Mouse (Mus musculus): ENCODE data around the gene Iqschfp. TPM values are rescaled to one million over a fixed set of nuclear protein-coding genes. Genes with fewer than 3 reads are reported as not detected.

The Iqschfp gene
- polyA plus RNA-seq, 1 experiment from 2014 or later, result not detected

- WGBS, result 91% methylated on average over 12 of the region's 12 CpGs
- Histone ChIP-seq H3K27me3 (no peaks in the 10 kb centered on the region), H3K27ac (no peak overlapping the region), H3K36me3 (no peaks in the 10 kb centered on the region), H3K4me3 (no peak overlapping the region), H3K4me1 (no peaks in the 10 kb centered on the region), H3K9ac (no peak overlapping the region), H3K4me2 (no peak overlapping the region), H3K9me3 (no peaks in the 10 kb centered on the region)
- no peak for ATAC-seq (ENCODE audit: insufficient number of reproducible peaks, insufficient read depth, low FRiP score, low TSS enrichment, low read depth)
Observed at GRCm38 (mm10) chr3:68616363-68616762, 724.3 kb downstream of the Iqschfp start.

DNA sequence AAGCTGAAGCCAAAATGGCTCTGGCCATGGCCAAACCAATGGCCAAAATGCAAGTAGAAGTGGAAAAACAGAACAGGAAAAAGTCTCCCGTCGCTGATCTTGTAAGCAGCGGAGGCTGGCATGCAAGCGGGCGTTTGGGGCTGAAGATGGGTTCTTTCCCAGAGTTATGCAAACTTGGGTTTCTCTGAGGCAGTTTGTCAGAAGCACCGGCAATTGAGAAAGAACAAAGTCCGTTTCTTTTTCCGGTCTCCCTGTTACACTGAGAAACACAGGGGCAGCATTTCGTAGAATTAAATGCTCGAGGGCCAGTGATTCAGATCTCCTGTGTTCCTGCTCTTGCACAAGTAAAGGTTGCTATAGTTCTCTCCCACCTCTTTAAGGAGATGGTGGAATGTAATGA lies 725.7 kb downstream of the Iqschfp start:
- no peaks in the 10 kb centered on the region for H3K9me3 ChIP-seq
- H3K4me1 ChIP-seq, result no peaks in the 10 kb centered on the region
- no peaks in the 10 kb centered on the region for H3K36me3 ChIP-seq
- H3K4me2 ChIP-seq, result no peak overlapping the region
- H3K27ac ChIP-seq, result no peak overlapping the region
- no peaks in the 10 kb centered on the region for H3K27me3 ChIP-seq
- H3K9ac ChIP-seq, result no peak overlapping the region
- 88% methylated on average over 10 of the region's 10 CpGs for WGBS
- no peak for ATAC-seq (ENCODE audit: insufficient number of reproducible peaks, insufficient read depth, low FRiP score, low TSS enrichment, low read depth)
- no peak overlapping the region for H3K4me3 ChIP-seq

DNA sequence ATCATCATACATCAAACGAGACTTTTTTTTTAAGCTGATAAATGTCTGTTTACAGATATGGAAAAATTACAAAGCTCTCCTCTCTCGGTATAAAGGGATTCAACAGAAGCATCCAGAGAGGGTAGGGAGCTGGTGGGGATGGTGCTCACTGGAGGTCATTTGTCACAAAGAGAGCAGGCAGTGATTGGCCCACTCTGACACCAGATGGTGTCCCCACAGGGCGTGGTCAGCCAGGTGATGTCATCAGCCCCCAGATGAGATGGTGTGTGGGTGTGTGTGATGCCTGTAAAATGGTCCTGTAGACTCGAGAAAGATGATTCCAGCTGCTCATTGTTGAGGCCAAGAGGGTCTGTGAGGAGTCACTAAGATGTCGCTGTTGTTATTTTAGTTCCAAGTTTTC lies 727.1 kb downstream of the Iqschfp start:
- ATAC-seq (ENCODE audit: insufficient number of reproducible peaks, insufficient read depth, low FRiP score, low TSS enrichment, low read depth), result no peak
- WGBS, result 80% methylated on average over 5 of the region's 5 CpGs
- no peaks in the 10 kb centered on the region for H3K36me3 ChIP-seq

DNA sequence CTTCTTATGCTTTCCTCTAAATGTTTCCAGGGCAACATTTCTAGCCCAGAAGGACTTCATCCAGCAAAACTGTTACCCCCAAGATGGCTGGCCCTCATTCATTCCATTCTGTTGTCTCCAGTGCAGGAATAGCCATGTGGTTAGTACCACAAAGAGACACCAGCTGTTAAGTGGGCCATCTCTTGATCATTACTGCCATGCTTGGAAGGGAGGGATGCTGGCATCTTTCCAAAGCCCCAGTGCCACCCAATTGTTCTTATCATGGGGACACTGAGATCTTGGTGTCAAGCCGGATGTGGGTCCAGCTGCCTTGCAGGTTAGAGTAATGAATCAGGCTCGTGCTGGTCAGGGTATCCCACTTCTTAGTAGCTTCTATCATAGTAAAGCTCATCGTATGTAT lies 729.9 kb downstream of the Iqschfp start:
- Histone ChIP-seq H3K27ac (no peak overlapping the region), H3K4me2 (no peak overlapping the region), H3K4me3 (no peak overlapping the region), H3K36me3 (no peaks in the 10 kb centered on the region), H3K4me1 (no peaks in the 10 kb centered on the region), H3K27me3 (no peaks in the 10 kb centered on the region), H3K9ac (no peak overlapping the region), H3K9me3 (no peaks in the 10 kb centered on the region)
- ATAC-seq (ENCODE audit: insufficient number of reproducible peaks, insufficient read depth, low FRiP score, low TSS enrichment, low read depth), result no peak
- 89% methylated on average over 3 of the region's 3 CpGs for WGBS

More for the DNA sequence above, 727.1 kb downstream of the Iqschfp start:
- Histone ChIP-seq H3K4me2 (no peak overlapping the region), H3K9ac (no peak overlapping the region), H3K9me3 (no peaks in the 10 kb centered on the region), H3K4me1 (no peaks in the 10 kb centered on the region), H3K4me3 (no peak overlapping the region), H3K27me3 (no peaks in the 10 kb centered on the region), H3K27ac (no peak overlapping the region)

- H3K4me3 ChIP-seq, result no peak overlapping the region
- no peaks in the 10 kb centered on the region for H3K9me3 ChIP-seq
- H3K4me2 ChIP-seq, result no peak overlapping the region
- no peaks in the 10 kb centered on the region for H3K4me1 ChIP-seq
- no peaks in the 10 kb centered on the region for H3K36me3 ChIP-seq
- H3K27ac ChIP-seq, result no peak overlapping the region
- WGBS, result 81% methylated on average over 5 of the region's 5 CpGs
- no peak overlapping the region for H3K9ac ChIP-seq
- ATAC-seq (ENCODE audit: insufficient number of reproducible peaks, insufficient read depth, low FRiP score, low TSS enrichment, low read depth), result no peak
- no peaks in the 10 kb centered on the region for H3K27me3 ChIP-seq
Observed at GRCm38 (mm10) chr3:68623036-68623435, 731.0 kb downstream of the Iqschfp start.

GRCm38 (mm10) chr3:68624471-68624870 lies 732.4 kb downstream of the Iqschfp start:
- Histone ChIP-seq H3K4me2 (no peak overlapping the region), H3K36me3 (no peaks in the 10 kb centered on the region), H3K9me3 (no peaks in the 10 kb centered on the region), H3K4me3 (no peak overlapping the region), H3K4me1 (no peaks in the 10 kb centered on the region), H3K27me3 (no peaks in the 10 kb centered on the region), H3K9ac (no peak overlapping the region), H3K27ac (no peak overlapping the region)
- ATAC-seq (ENCODE audit: insufficient number of reproducible peaks, insufficient read depth, low FRiP score, low TSS enrichment, low read depth), result no peak
- WGBS, result 86% methylated on average over 6 of the region's 6 CpGs

GRCm38 (mm10) chr3:68630261-68630660 lies 738.2 kb downstream of the Iqschfp start:
- no peaks in the 10 kb centered on the region for H3K4me1 ChIP-seq
- no peak overlapping the region for H3K4me3 ChIP-seq
- no peaks in the 10 kb centered on the region for H3K27me3 ChIP-seq
- no peak for ATAC-seq (ENCODE audit: insufficient number of reproducible peaks, insufficient read depth, low FRiP score, low TSS enrichment, low read depth)
- no peak overlapping the region for H3K27ac ChIP-seq
- no peak overlapping the region for H3K4me2 ChIP-seq
- H3K9ac ChIP-seq, result no peak overlapping the region
- H3K36me3 ChIP-seq, result no peaks in the 10 kb centered on the region
- WGBS, result 83% methylated on average over 4 of the region's 4 CpGs
- no peaks in the 10 kb centered on the region for H3K9me3 ChIP-seq

GRCm38 (mm10) chr3:68630821-68631220 lies 738.8 kb downstream of the Iqschfp start:
- 85% methylated on average over 3 of the region's 3 CpGs for WGBS
- Histone ChIP-seq H3K27me3 (no peaks in the 10 kb centered on the region), H3K27ac (no peak overlapping the region), H3K9me3 (no peaks in the 10 kb centered on the region), H3K36me3 (no peaks in the 10 kb centered on the region), H3K4me3 (no peak overlapping the region), H3K4me1 (no peaks in the 10 kb centered on the region), H3K9ac (no peak overlapping the region), H3K4me2 (no peak overlapping the region)
- ATAC-seq (ENCODE audit: insufficient number of reproducible peaks, insufficient read depth, low FRiP score, low TSS enrichment, low read depth), result no peak

DNA sequence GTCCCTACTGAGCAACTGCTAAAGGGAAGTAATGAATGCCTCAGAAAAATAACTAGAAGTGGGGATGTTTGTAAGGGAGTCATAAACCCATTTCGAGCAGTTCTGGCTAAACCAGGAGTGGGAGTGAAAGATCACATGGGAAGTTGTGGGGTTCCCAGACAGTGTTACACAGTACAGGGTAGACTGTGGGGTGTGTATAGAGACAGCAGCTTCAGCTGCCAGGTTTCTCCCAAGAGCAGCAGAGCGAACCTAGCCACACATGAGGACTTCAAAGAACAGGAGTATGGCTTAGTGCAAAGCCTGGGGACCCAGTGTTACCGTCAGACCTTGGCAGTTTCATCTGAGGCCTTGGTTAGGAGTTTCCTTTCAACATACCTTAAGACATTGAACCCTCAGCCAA lies 740.7 kb downstream of the Iqschfp start:
- Histone ChIP-seq H3K27ac (no peak overlapping the region), H3K4me2 (no peak overlapping the region), H3K4me3 (no peak overlapping the region), H3K36me3 (no peaks in the 10 kb centered on the region), H3K4me1 (no peaks in the 10 kb centered on the region), H3K9me3 (no peaks in the 10 kb centered on the region), H3K9ac (no peak overlapping the region), H3K27me3 (no peaks in the 10 kb centered on the region)
- 87% methylated on average over 3 of the region's 3 CpGs for WGBS
- no peak for ATAC-seq (ENCODE audit: insufficient number of reproducible peaks, insufficient read depth, low FRiP score, low TSS enrichment, low read depth)

GRCm38 (mm10) chr3:68633577-68633976 lies 741.5 kb downstream of the Iqschfp start:
- Histone ChIP-seq H3K9me3 (no peaks in the 10 kb centered on the region), H3K27ac (no peak overlapping the region), H3K9ac (no peak overlapping the region), H3K4me3 (no peak overlapping the region), H3K4me1 (no peaks in the 10 kb centered on the region), H3K27me3 (no peaks in the 10 kb centered on the region), H3K4me2 (no peak overlapping the region), H3K36me3 (no peaks in the 10 kb centered on the region)
- ATAC-seq (ENCODE audit: insufficient number of reproducible peaks, insufficient read depth, low FRiP score, low TSS enrichment, low read depth), result no peak
- 91% methylated on average over 4 of the region's 4 CpGs for WGBS

- Histone ChIP-seq H3K36me3 (no peaks in the 10 kb centered on the region), H3K4me2 (no peak overlapping the region), H3K27me3 (no peaks in the 10 kb centered on the region), H3K9ac (no peak overlapping the region), H3K4me3 (no peak overlapping the region), H3K27ac (no peak overlapping the region), H3K9me3 (no peaks in the 10 kb centered on the region), H3K4me1 (no peaks in the 10 kb centered on the region)
- no peak for ATAC-seq (ENCODE audit: insufficient number of reproducible peaks, insufficient read depth, low FRiP score, low TSS enrichment, low read depth)
- WGBS, result 30% methylated on average over 7 of the region's 7 CpGs
Observed at GRCm38 (mm10) chr3:68637960-68638359, 745.9 kb downstream of the Iqschfp start.

- Histone ChIP-seq H3K9ac (no peak overlapping the region), H3K27me3 (no peaks in the 10 kb centered on the region), H3K4me2 (no peak overlapping the region), H3K9me3 (no peaks in the 10 kb centered on the region; the same call in 1 of the 2 replicates), H3K36me3 (no peaks in the 10 kb centered on the region), H3K27ac (no peak overlapping the region), H3K4me1 (no peaks in the 10 kb centered on the region), H3K4me3 (no peak overlapping the region)
- 78% methylated on average over 1 of the region's 1 CpGs for WGBS
- ATAC-seq (ENCODE audit: insufficient number of reproducible peaks, insufficient read depth, low FRiP score, low TSS enrichment, low read depth), result no peak
Observed at GRCm38 (mm10) chr3:68638703-68639102, 746.7 kb downstream of the Iqschfp start.

DNA sequence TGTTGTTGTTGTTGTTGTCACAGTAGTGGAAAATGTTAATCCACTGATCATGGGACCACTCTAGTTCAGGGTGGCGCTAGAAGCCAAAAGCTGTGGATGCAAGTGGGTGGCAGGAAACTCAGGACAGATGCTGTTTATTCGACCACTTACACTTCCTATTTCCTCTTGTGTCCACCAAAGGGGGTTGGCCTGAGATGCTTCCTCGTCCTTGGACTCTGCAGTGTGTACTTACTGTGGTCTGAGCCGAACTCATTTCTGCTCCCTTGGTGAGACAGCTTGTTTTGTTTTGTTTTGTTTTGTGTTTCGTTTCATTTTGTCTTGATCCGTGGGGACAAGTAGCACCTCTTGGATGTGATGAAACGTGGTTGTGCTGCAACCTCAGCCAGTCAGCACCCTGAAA lies 750.9 kb downstream of the Iqschfp start:
- WGBS, result 84% methylated on average over 7 of the region's 7 CpGs
- H3K9me3 ChIP-seq, result no peaks in the 10 kb centered on the region; the same call in 1 of the 2 replicates
- H3K4me1 ChIP-seq, result no peaks in the 10 kb centered on the region
- no peaks in the 10 kb centered on the region for H3K36me3 ChIP-seq
- no peak overlapping the region for H3K9ac ChIP-seq
- H3K27ac ChIP-seq, result no peak overlapping the region
- H3K27me3 ChIP-seq, result no peaks in the 10 kb centered on the region
- no peak for ATAC-seq (ENCODE audit: insufficient number of reproducible peaks, insufficient read depth, low FRiP score, low TSS enrichment, low read depth)
- H3K4me2 ChIP-seq, result no peak overlapping the region
- H3K4me3 ChIP-seq, result no peak overlapping the region

All from embryonic facial prominence, embryonic 13.5 days (tissue).